Mouse (Mus musculus) WW6 (cell line): ENCODE results near the gene Rsph10b.
A peak's percentile ranks its signal among the peaks of the same experiment; 100 is the strongest.

ENCODE experiments used
- DNase-seq: peaks from one replicate; pipeline ENCODE4 v3.0.0-alpha.2; 2013; ENCODE audit warnings: low read depth, low spot score

The Rsph10b gene

GRCm38 (mm10) chr5:143936156-143936555, 3.3 kb downstream of the Rsph10b start:
- DNase-seq = no peak

GRCm38 (mm10) chr5:143941588-143941987, 8.8 kb downstream of the Rsph10b start:
- DNase-seq = no peak

GRCm38 (mm10) chr5:143943231-143944125, 10.6 kb downstream of the Rsph10b start:
- DNase-seq = no peak

GRCm38 (mm10) chr5:143948361-143948760, 15.5 kb downstream of the Rsph10b start:
- DNase-seq = no peak

- no peak for DNase-seq
Measured at GRCm38 (mm10) chr5:143950016-143950415, 17.2 kb downstream of the Rsph10b start.

- no peak for DNase-seq
Measured at GRCm38 (mm10) chr5:143957101-143957500, 24.3 kb downstream of the Rsph10b start.

GRCm38 (mm10) chr5:143959551-143959950, 26.7 kb downstream of the Rsph10b start:
- DNase-seq = no peak

GRCm38 (mm10) chr5:143961176-143961575, 28.3 kb downstream of the Rsph10b start:
- DNase-seq = no peak

GRCm38 (mm10) chr5:143965586-143966345, 32.9 kb downstream of the Rsph10b start:
- no peak for DNase-seq

GRCm38 (mm10) chr5:143966671-143967070, 33.8 kb downstream of the Rsph10b start:
- DNase-seq = no peak

- no peak for DNase-seq
Measured at GRCm38 (mm10) chr5:143972628-143973027, 39.8 kb downstream of the Rsph10b start.

- peak; percentile 48 for DNase-seq
Measured at GRCm38 (mm10) chr5:143974931-143975630, 42.2 kb downstream of the Rsph10b start.

GRCm38 (mm10) chr5:143975631-143975933, 42.7 kb downstream of the Rsph10b start:
- no peak for DNase-seq

- no peak for DNase-seq
Measured at GRCm38 (mm10) chr5:143976232-143976631, 43.4 kb downstream of the Rsph10b start.

GRCm38 (mm10) chr5:143976726-143977431, 44.0 kb downstream of the Rsph10b start:
- no peak for DNase-seq

GRCm38 (mm10) chr5:143980858-143981257, 48.0 kb downstream of the Rsph10b start:
- DNase-seq = no peak

- no peak for DNase-seq
Measured at GRCm38 (mm10) chr5:143982361-143982760, 49.5 kb downstream of the Rsph10b start.

GRCm38 (mm10) chr5:143985381-143985780, 52.5 kb downstream of the Rsph10b start:
- DNase-seq = no peak

GRCm38 (mm10) chr5:143987596-143987995, 54.8 kb downstream of the Rsph10b start:
- DNase-seq = no peak

GRCm38 (mm10) chr5:143989046-143989445, 56.2 kb downstream of the Rsph10b start:
- no peak for DNase-seq

- no peak for DNase-seq
Measured at GRCm38 (mm10) chr5:143990086-143990485, 57.3 kb downstream of the Rsph10b start.

- no peak for DNase-seq
Measured at GRCm38 (mm10) chr5:143992661-143993060, 59.8 kb downstream of the Rsph10b start.
